Mouse (Mus musculus) liver, postnatal 0 days (tissue): Measurements from ENCODE around the gene Gsx1. TPM values are rescaled to one million over a fixed set of nuclear protein-coding genes. Genes with fewer than 3 reads are reported as not detected.

ENCODE experiments used
- ATAC-seq: fragments of 200-750 bp; cut with Nextera tagmentation; 2 replicates; pipeline ENCODE4 v1.8.0; 2017; ENCODE audit warnings: mild to moderate bottlenecking, moderate library complexity
- DNase-seq: peaks from one replicate; pipeline ENCODE4 v3.0.0-alpha.2; 2016
- H3K27ac ChIP-seq: fragments of 300-500 bp; sonication (generic); 2 replicates; pipeline ENCODE4 v1.5.1; 2014; ENCODE audit warnings: antibody characterized with exemption, moderate library complexity, mild to moderate bottlenecking, low read depth
- H3K27me3 ChIP-seq: fragments of 300-500 bp; sonication (generic); 2 replicates; pipeline ENCODE4 v1.6.1; 2014; ENCODE audit warnings: low read length, control low read depth, mixed read lengths; ENCODE audit not compliant: insufficient read depth
- H3K36me3 ChIP-seq: fragments of 300-500 bp; sonication (generic); replicated peaks from 2 replicates; pipeline ENCODE4 v1.6.1; 2014; ENCODE audit warnings: mild to moderate bottlenecking, control low read depth, low read length, moderate library complexity, mixed read lengths; ENCODE audit not compliant: insufficient read depth
- H3K4me1 ChIP-seq: fragments of 300-500 bp; sonication (generic); 2 replicates; pipeline ENCODE4 v1.6.1; 2014; ENCODE audit warnings: antibody characterized with exemption, mild to moderate bottlenecking, control low read depth; ENCODE audit not compliant: insufficient read depth
- H3K4me2 ChIP-seq: fragments of 300-500 bp; sonication (generic); 2 replicates; pipeline ENCODE4 v1.6.1; 2014; ENCODE audit warnings: low read depth, mild to moderate bottlenecking, low read length, moderate library complexity, mixed read lengths
- H3K4me3 ChIP-seq: fragments of 300-500 bp; sonication (generic); 2 replicates; pipeline ENCODE4 v1.5.1; 2014; ENCODE audit warnings: low read depth, low read length
- H3K9ac ChIP-seq: fragments of 300-500 bp; sonication (generic); replicated peaks from 2 replicates; pipeline ENCODE4 v1.6.1; 2014; ENCODE audit warnings: mild to moderate bottlenecking, moderate library complexity
- H3K9me3 ChIP-seq: fragments of 300-500 bp; sonication (generic); 2 replicates; pipeline ENCODE4 v1.6.1; 2016; ENCODE audit warnings: mild to moderate bottlenecking, control low read depth, low read length, mixed read lengths
- CTCF ChIP-seq: sonication (generic); IDR thresholded peaks from 2 replicates; pipeline ENCODE4 v1.5.1; 2016; ENCODE audit warnings: antibody characterized with exemption, low read depth
- EP300 ChIP-seq: IDR thresholded peaks from 2 replicates; pipeline ENCODE4 v1.6.1; 2016; ENCODE audit warnings: antibody characterized with exemption, low read depth, mild to moderate bottlenecking
- WGBS: fragments of 180-500 bp; shearing (Covaris S2); extraction: QIAGEN DNeasy Blood & Tissue Kit; methylation state at CpG from one replicate; pipeline ENCODE4 v1.1.7; 2014; ENCODE audit not compliant: insufficient replicate concordance; 5-methylcytosine and 5-hydroxymethylcytosine counted together
- polyA plus RNA-seq: library from polyadenylated mRNA; unstranded; fragments of >200 nt; fragmentation: Nextera tagmentation; extraction: Ambion mirVana; gene quantifications from 2 replicates; pipeline ENCODE4 v1.2.1, GENCODE M21; 2015

The Gsx1 gene
- polyA plus RNA-seq, 1 experiment from 2014 or later, result not detected

DNA sequence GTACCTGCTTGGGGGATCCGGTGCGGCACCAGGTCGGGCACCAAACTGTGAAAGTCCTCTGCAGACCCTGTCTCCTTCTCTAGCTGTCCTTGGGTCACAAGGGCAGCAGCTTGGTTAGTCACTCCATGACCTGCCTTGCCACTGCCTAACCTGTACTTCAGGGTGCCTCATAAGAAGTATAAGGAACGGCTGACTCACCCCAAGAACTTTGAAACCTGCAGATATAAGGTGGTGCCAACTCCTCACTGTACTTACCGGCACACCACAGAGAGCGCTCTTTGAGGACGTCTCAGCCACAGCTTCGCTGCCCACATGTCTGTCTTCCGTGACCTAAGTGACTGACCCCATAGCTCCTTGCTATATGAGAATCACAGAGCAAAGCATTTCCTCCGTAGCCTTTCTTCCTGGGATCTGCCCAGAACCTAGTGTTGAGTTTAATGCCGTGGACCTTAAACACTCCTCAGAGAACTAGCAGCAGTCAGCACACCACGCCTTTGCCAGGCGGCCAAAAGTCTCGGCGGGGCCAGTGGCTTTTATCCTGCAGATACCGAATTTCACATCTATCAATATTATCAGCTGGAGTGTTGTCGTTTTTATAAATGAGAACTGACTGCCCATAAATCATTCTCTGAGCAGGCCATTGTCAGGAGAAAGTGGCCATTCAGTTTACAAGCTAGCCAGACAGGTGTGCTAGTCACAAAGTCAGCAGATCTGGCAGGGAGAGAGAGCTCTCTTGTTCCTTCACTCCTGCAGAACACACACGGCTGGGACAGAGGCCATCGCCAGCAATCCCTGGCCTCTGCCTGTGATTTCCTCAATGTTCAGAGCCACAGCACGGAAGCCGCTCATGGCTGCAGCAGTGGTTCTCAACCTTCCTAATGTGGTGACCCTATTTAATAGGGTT, 47.2 kb downstream of the Gsx1 start:
- H3K4me1 ChIP-seq, result no peaks in the 10 kb centered on the region
- WGBS, result 73% methylated on average over 21 of the region's 21 CpGs
- no peak overlapping the region for H3K4me2 ChIP-seq
- TF ChIP-seq EP300 (no peak), CTCF (no peak)
- no peaks in the 10 kb centered on the region for H3K36me3 ChIP-seq
- H3K27ac ChIP-seq, result no peak overlapping the region
- ATAC-seq (no peak), DNase-seq (no peak)
- H3K4me3 ChIP-seq, result no peak overlapping the region
- H3K9me3 ChIP-seq, result no peaks in the 10 kb centered on the region
- H3K27me3 ChIP-seq, result no peaks in the 10 kb centered on the region
- H3K9ac ChIP-seq, result no peak overlapping the region

Other genes with a start within 250 kb of the Gsx1 start
- gene Gtf3a, start 240.0 kb upstream of the Gsx1 start, polyA plus RNA-seq, result 31.6 and 33.5 TPM in 2 replicates
- gene Mtif3, start 224.9 kb upstream of the Gsx1 start, polyA plus RNA-seq, result 12.5 and 12.7 TPM in 2 replicates
- 5.4 and 6.9 TPM in 2 replicates for gene Lnx2, start 112.1 kb upstream of the Gsx1 start, polyA plus RNA-seq
- gene Polr1d, start 111.6 kb upstream of the Gsx1 start, polyA plus RNA-seq, result 72.2 and 72.9 TPM in 2 replicates
- gene Pdx1, start 81.3 kb downstream of the Gsx1 start, polyA plus RNA-seq, result not detected in 2 replicates
- not detected in 2 replicates for gene Cdx2, start 118.6 kb downstream of the Gsx1 start, polyA plus RNA-seq
- gene Urad, start 133.7 kb downstream of the Gsx1 start, polyA plus RNA-seq, result 35.9 and 38.6 TPM in 2 replicates
- 1.3 and 1.5 TPM in 2 replicates for gene Flt3, start 211.8 kb downstream of the Gsx1 start, polyA plus RNA-seq
- gene Pan3, start 241.5 kb downstream of the Gsx1 start, polyA plus RNA-seq, result 25.2 and 29.9 TPM in 2 replicates